Mouse (Mus musculus): Measurements from ENCODE around the gene Prkch.

The Prkch gene

DNA sequence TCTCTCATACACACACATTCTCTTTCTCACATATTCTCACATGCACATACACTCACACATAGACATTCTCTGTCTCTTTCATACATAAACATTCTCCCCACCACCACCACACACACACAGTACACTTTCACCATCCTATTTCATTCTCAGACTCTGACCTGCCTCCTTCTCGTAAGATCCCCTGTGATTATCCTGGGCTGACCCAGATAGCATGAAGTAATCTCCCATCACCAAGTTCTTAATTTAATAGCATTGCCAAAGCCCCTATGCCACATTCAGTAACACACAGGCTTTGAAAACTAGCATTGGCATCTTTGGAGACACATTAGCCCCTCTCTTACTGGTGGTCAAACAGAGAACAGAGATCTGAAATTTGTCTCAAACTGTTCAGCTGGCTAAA is 232.3 kb downstream of the Prkch start:
- no peak for DNase-seq (ENCODE audit: inconsistent age in 2 of 2, low spot score in 1 of 2)

DNA sequence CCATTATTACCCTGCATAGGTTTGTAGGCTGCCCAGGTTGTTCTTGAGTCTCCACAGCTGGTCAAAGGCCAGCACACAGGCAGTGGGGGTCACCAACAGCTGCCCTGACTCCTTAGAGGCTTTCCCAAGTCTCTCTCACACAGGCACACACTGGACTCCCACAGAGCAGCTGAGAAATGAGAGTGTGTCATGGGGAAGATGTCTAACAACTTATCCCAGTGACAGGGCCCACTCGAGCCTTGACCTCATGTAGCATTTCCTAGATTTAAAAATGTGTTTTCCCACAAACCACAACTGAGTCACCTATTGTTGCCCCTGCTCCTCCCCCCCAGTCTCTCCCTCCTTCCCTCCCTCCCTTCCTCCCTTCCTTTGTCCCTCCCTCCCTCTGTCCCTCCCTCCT is 234.2 kb downstream of the Prkch start:
- no peak for DNase-seq (ENCODE audit: inconsistent age in 2 of 2, low spot score in 1 of 2)

DNA sequence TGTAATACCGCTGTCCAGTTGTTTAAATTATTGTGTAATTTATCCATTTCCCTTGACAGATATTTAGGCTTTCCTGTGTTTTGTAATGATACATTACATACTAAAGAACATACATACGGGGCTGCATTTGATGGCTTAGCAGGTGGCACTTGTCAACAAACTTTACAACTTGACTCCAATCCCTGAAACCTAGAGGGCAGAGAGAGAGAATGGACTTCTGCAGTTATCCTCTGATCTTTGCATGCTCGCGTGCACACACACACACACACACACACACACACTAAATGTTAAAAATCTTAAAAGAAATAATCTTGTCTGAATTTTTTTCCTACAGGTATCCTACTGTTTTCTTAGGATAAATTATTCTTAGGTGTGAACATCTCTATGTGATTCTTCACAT is 236.6 kb downstream of the Prkch start:
- no peak for DNase-seq (ENCODE audit: inconsistent age in 2 of 2, low spot score in 1 of 2)

DNA sequence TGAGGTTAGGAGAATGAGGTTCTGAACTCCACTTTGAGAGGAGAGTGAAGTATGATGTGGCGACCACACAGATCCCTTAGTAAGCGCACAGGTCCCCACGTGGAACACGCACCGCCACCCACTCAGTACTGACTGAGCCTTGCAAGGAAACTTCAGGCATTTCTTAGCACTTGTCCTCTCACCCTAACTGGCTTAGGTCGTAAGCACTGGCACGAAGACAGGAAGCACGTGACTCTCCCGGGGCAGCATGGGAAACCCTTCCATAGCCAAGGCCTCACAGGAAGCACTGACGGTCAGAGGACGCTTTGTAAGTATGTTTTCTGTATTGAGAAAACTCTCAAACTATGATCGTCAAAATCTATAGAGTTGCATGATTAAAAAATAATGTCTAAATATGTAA is 237.7 kb downstream of the Prkch start:
- DNase-seq (ENCODE audit: inconsistent age in 2 of 2, low spot score in 1 of 2), result no peak

DNA sequence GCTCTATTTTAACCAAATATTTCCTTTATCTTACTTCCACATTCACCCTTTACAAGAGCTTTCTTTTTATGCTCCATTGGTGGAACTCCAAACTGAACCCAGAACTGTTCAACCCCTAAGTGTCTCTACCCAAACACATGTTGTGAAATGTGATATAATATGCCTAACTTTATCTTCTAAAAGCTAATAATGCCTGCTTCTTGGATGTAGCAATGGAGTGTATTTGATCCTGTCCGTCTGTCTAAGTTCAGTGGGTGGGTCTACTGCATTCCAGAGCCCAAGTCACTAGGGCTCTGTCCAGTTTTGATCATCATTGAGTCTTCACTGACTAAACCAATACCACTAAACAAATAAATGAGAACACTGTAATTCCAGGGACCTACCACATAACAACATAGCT is 240.2 kb downstream of the Prkch start:
- DNase-seq (ENCODE audit: inconsistent age in 2 of 2, low spot score in 1 of 2), result no peak
